Mouse (Mus musculus) heart, embryonic 15.5 days (tissue): ENCODE measurements around the gene Gm36210. TPM values are rescaled to one million over a fixed set of nuclear protein-coding genes. Genes with fewer than 3 reads are reported as not detected.

Experiments
- ATAC-seq: fragments of 200-750 bp; cut with Nextera tagmentation; replicated peaks from 2 replicates; pipeline ENCODE4 v1.8.0; 2017; ENCODE audit warnings: low read depth, moderate TSS enrichment; ENCODE audit not compliant: insufficient number of reproducible peaks, insufficient read depth, low FRiP score
- H3K27ac ChIP-seq: fragments of 300-500 bp; sonication (generic); 2 replicates; pipeline ENCODE4 v1.5.1; 2015; ENCODE audit warnings: mild to moderate bottlenecking, inconsistent platforms
- H3K27me3 ChIP-seq: fragments of 300-500 bp; sonication (generic); 2 replicates; pipeline ENCODE4 v1.6.1; 2015; ENCODE audit warnings: inconsistent platforms
- H3K36me3 ChIP-seq: fragments of 300-500 bp; sonication (generic); 2 replicates; pipeline ENCODE4 v1.6.1; 2015; ENCODE audit warnings: mild to moderate bottlenecking, inconsistent platforms
- H3K4me1 ChIP-seq: fragments of 300-500 bp; sonication (generic); replicated peaks from 2 replicates; pipeline ENCODE4 v1.6.1; 2015; ENCODE audit warnings: inconsistent platforms
- H3K4me2 ChIP-seq: fragments of 300-500 bp; sonication (generic); 2 replicates; pipeline ENCODE4 v1.6.1; 2015; ENCODE audit warnings: inconsistent platforms, mild to moderate bottlenecking, moderate library complexity
- H3K4me3 ChIP-seq: fragments of 300-500 bp; sonication (generic); 2 replicates; pipeline ENCODE4 v1.5.1; 2015; ENCODE audit warnings: mild to moderate bottlenecking, inconsistent platforms
- H3K9ac ChIP-seq: fragments of 300-500 bp; sonication (generic); 2 replicates; pipeline ENCODE4 v1.6.1; 2015; ENCODE audit warnings: mild to moderate bottlenecking, inconsistent platforms
- H3K9me3 ChIP-seq: fragments of 300-500 bp; sonication (generic); replicated peaks from 2 replicates; pipeline ENCODE4 v1.6.1; 2016; ENCODE audit warnings: inconsistent platforms
- WGBS: fragments of 180-500 bp; shearing (Covaris S2); methylation state at CpG from one replicate; pipeline ENCODE4 v1.1.7; 2015; ENCODE audit warnings: mixed read lengths; 5-methylcytosine and 5-hydroxymethylcytosine counted together
- polyA plus RNA-seq: library from polyadenylated mRNA; unstranded; fragments of >200 nt; fragmentation: Nextera tagmentation; extraction: Ambion mirVana; gene quantifications from 2 replicates; pipeline ENCODE4 v1.2.1, GENCODE M21; 2015

Gm36210 gene
- not detected in 2 replicates for polyA plus RNA-seq

- H3K27me3 ChIP-seq, result no peaks in the 10 kb centered on the region
- H3K4me2 ChIP-seq, result no peak within 1 kb of the TSS
- H3K4me1 ChIP-seq, result peaks cover 4% of the 10 kb centered on the region; the same call in 1 of the 2 replicates
- no peak within 1 kb of the TSS for H3K4me3 ChIP-seq
- no peaks in the 10 kb centered on the region for H3K36me3 ChIP-seq
- H3K9ac ChIP-seq, result no peak within 1 kb of the TSS
- 44% methylated on average over 10 of the region's 10 CpGs for WGBS
- ATAC-seq, result no peak
- no peaks in the 10 kb centered on the region for H3K9me3 ChIP-seq
- H3K27ac ChIP-seq, result no peak within 1 kb of the TSS
Observed at GRCm38 (mm10) chr7:4906466-4906950, at the start of gene Gm36210. Gene Gm36210, minus strand, starts transcription at chr7:4906516.

DNA sequence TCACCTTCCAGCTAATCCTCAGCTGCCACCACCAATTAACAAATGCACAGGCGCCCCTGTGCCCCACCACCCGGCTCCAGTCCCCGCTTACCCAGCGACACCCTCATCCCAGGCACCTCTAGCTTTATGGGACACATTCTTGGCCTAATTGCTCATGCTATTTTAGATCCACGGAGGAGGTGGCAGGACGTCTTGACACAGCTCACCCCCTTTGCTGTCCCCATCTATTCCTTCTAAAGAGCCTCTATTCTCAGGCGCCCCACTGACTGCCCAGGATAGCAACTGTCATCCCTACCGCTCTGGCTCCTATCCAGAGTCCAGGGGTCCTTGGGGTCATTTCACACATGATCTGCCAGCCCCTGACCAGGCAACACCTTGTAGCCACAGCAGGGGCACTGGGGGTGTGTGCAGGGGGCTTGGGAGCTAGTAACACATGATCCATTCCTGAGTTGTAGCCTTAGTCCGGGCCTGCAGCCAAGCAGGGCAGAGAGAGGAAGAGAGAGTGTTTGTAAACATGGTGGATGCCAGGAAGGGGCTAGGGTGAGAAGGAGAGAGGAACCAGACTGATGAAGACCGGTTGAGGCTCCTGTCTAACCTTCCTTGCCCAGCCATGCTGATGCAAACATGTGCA, 47.6 kb upstream of the Gm36210 start:
- H3K27ac ChIP-seq, result peak overlapping the region; percentile 77
- H3K4me1 ChIP-seq, result peaks cover 23% of the 10 kb centered on the region
- 14% methylated on average over 10 of the region's 10 CpGs for WGBS

DNA sequence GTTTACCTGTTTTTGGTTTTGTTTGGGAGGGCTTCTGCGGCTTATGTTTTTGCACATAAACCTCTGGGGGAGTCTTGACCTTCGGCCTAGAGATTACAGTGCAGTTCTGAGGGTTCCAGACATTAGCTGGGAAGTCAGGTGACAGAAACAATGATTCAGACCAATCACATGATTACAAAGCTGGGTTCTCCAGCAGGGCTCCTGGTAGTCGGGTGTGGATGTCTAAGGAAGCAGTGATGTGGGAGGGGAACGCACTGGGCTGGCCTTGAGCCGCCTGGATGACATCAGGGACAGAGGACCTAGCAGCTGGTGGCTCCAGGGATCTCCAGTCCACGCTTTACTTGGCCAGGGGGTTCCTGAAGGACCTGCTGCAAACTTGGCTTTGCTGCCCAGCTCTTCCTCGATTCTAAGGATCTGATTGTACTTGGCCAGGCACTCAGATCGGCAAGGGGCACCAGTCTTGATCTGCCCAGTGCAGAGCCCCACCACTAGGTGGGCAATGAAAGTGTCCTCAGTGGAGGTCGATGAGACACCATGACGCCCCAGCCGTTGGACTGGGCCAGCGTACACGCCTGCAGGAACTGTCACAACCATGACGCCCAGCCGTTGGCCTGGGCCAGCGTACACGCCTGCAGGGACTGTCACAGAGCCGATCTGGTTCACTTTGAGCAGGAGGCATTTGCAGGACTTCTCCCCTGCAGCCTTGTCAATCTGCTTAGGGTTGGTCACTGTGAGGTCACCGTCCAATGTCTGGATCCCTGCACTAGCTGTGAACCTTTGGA, 44.4 kb upstream of the Gm36210 start:
- no peak overlapping the region for H3K9ac ChIP-seq
- no peaks in the 10 kb centered on the region for H3K9me3 ChIP-seq
- no peaks in the 10 kb centered on the region for H3K36me3 ChIP-seq
- H3K4me1 ChIP-seq, result peaks cover 23% of the 10 kb centered on the region
- no peak overlapping the region for H3K4me3 ChIP-seq
- H3K27ac ChIP-seq, result no peak overlapping the region
- no peaks in the 10 kb centered on the region for H3K27me3 ChIP-seq
- ATAC-seq, result no peak
- no peak overlapping the region for H3K4me2 ChIP-seq
- 79% methylated on average over 19 of the region's 19 CpGs for WGBS

More for the DNA sequence above, 47.6 kb upstream of the Gm36210 start:
- Histone ChIP-seq H3K9ac (no peak overlapping the region), H3K9me3 (no peaks in the 10 kb centered on the region), H3K36me3 (no peaks in the 10 kb centered on the region), H3K27me3 (no peaks in the 10 kb centered on the region), H3K4me3 (no peak overlapping the region), H3K4me2 (peak overlapping the region; percentile 9; the same call in 1 of the 2 replicates)
- peak; percentile 68 for ATAC-seq

GRCm38 (mm10) chr7:4948386-4948785, 42.1 kb upstream of the Gm36210 start:
- Histone ChIP-seq H3K27me3 (no peaks in the 10 kb centered on the region), H3K4me3 (no peak overlapping the region), H3K27ac (no peak overlapping the region), H3K4me1 (peaks cover 17% of the 10 kb centered on the region), H3K9me3 (no peaks in the 10 kb centered on the region), H3K9ac (no peak overlapping the region), H3K36me3 (no peaks in the 10 kb centered on the region), H3K4me2 (no peak overlapping the region)
- no peak for ATAC-seq
- 42% methylated on average over 6 of the region's 6 CpGs for WGBS

DNA sequence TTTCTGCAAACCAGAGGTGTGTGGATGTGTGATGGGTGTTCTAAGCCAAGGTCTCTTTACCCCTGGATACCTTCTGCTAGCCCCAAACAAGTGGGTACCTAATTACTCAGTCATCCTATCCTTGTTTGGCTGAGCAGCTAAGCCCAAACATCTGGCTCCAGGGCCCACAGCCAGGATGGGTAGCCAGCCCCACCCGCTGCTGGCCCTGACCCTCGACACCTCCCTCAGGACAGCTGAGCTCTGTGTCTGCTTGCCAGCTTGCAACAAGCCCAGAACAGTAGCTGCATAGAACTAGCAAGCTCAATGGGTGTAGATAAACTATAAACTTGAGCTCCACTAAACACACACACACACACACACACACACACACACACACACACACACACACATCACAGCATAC, 41.5 kb upstream of the Gm36210 start:
- Histone ChIP-seq H3K27me3 (no peaks in the 10 kb centered on the region), H3K4me3 (no peak overlapping the region), H3K4me1 (peaks cover 16% of the 10 kb centered on the region), H3K36me3 (no peaks in the 10 kb centered on the region), H3K9me3 (no peaks in the 10 kb centered on the region), H3K9ac (no peak overlapping the region), H3K4me2 (no peak overlapping the region), H3K27ac (no peak overlapping the region)
- 23% methylated on average over 2 of the region's 2 CpGs for WGBS
- ATAC-seq, result no peak

DNA sequence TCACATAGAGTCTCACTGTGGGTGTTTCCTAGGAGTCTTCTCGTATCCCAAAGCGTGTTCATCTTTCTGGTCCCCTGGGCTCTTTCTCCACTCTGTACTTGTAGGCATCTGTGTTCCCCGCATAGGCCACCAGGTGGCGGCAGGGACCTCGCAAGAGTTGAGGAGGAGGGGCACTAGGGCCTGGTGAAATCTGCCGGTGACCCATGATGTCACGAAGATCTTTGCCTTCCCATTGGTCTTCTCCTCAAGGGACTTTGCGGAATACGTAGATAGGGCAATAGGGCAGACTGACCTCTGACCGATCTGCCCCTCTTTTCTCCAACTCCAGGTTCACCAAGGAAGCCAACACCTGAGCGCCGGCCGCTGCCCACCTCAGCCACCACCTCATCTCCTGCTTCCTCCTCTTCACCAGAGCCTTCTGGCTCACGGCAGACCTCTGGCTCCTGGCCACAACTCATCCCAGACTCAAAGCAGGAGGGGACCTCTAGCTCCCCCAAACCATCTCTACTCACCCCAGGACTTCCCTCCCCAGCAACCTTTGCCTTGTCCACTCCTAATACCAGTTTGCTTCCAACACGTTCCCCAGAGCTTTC, 37.0 kb upstream of the Gm36210 start:
- Histone ChIP-seq H3K4me1 (peaks cover 6% of the 10 kb centered on the region), H3K4me3 (peak overlapping the region; percentile 38), H3K36me3 (no peaks in the 10 kb centered on the region), H3K4me2 (peak overlapping the region; percentile 62), H3K27me3 (no peaks in the 10 kb centered on the region), H3K27ac (no peak overlapping the region), H3K9me3 (no peaks in the 10 kb centered on the region), H3K9ac (0 out of 2 replicates have a peak overlapping the region, but pooled peaks have one; percentile 33)
- 15% methylated on average over 15 of the region's 15 CpGs for WGBS
- peak; percentile 73; the same call in 1 of the 2 replicates for ATAC-seq

DNA sequence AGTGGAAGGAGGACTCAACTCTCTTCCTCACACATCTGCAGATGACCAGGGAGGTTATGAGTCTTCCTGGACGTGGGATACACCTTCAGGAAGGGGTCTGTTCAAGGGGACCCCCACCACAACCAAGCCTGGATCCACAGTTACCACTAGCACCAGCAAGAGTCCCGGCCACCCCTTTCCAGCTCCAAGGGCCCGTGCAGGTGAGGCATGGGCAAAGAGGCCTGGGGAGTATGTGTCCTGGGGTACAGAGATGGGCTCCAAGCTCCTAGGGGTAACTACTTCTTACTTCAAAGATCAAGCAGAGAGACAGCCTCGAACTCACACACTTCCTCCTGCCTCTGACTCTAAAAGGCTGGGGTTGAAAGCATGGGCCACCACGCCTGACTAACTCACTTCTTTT, 36.4 kb upstream of the Gm36210 start:
- ATAC-seq, result no peak
- Histone ChIP-seq H3K4me3 (no peak overlapping the region), H3K4me2 (no peak overlapping the region), H3K4me1 (peaks cover 4% of the 10 kb centered on the region), H3K9me3 (no peaks in the 10 kb centered on the region), H3K27ac (no peak overlapping the region), H3K9ac (no peak overlapping the region), H3K27me3 (no peaks in the 10 kb centered on the region), H3K36me3 (no peaks in the 10 kb centered on the region)
- WGBS, result 40% methylated on average over 5 of the region's 5 CpGs

DNA sequence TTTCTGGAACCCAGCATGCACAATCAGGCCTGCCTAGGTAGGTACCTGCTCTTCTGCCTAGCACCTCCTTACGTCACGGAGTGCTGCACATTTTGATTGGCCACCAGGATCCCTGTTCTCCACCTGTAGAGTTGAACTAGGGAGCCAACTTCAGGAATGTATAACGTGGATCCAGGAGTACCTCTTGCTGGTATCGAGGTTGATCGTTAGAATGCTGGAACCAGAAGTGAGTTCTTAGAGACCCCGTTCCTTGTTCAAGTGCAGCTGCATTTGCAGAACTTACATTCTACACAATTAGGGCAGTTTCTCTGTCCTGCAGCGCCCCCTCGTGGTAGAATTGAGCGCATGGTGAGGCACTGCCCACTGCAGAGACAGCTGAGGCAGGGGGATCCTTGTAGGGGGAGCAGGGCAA, 33.8 kb upstream of the Gm36210 start:
- ATAC-seq, result no peak
- WGBS, result 18% methylated on average over 9 of the region's 9 CpGs

DNA sequence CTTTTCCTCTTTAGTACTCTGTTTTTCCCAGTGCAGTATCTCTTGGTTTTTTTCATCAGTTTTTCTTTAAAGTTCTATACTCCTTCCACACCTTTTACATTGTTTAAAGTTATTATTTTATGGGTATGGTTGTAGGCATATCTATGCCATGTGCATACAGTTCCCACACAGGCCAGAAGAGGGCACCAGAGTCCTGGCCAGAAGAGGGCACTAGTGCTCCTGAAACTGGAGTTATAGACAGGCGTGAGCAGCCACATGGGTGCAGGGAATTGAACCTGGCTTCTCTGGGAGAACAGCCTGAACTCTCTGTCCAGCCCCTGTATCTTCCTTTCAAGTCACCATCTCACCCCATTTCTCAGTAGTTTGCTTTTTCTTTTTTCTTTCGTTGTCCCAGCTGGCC, 32.1 kb upstream of the Gm36210 start:
- H3K27me3 ChIP-seq, result no peaks in the 10 kb centered on the region
- WGBS, result 45% methylated on average over 2 of the region's 2 CpGs
- no peak overlapping the region for H3K4me2 ChIP-seq
- H3K4me3 ChIP-seq, result no peak overlapping the region
- H3K4me1 ChIP-seq, result peaks cover 2% of the 10 kb centered on the region
- no peak overlapping the region for H3K9ac ChIP-seq
- 0 out of 2 replicates have a peak, but pooled peaks cover 4% of the 10 kb centered on the region for H3K9me3 ChIP-seq
- no peaks in the 10 kb centered on the region for H3K36me3 ChIP-seq
- H3K27ac ChIP-seq, result no peak overlapping the region
- ATAC-seq, result no peak

More for the DNA sequence above, 33.8 kb upstream of the Gm36210 start:
- H3K4me2 ChIP-seq, result no peak overlapping the region
- H3K9me3 ChIP-seq, result no peaks in the 10 kb centered on the region
- H3K36me3 ChIP-seq, result no peaks in the 10 kb centered on the region
- H3K27me3 ChIP-seq, result no peaks in the 10 kb centered on the region
- no peak overlapping the region for H3K27ac ChIP-seq
- H3K4me3 ChIP-seq, result no peak overlapping the region
- H3K9ac ChIP-seq, result no peak overlapping the region
- peaks cover 4% of the 10 kb centered on the region for H3K4me1 ChIP-seq

GRCm38 (mm10) chr7:4937392-4937791, 31.1 kb upstream of the Gm36210 start:
- no peak overlapping the region for H3K27ac ChIP-seq
- no peaks in the 10 kb centered on the region for H3K36me3 ChIP-seq
- 76% methylated on average over 11 of the region's 11 CpGs for WGBS
- H3K9ac ChIP-seq, result no peak overlapping the region
- 0 out of 2 replicates have a peak, but pooled peaks cover 4% of the 10 kb centered on the region for H3K9me3 ChIP-seq
- ATAC-seq, result no peak
- no peaks in the 10 kb centered on the region for H3K4me1 ChIP-seq
- no peak overlapping the region for H3K4me2 ChIP-seq
- H3K27me3 ChIP-seq, result no peaks in the 10 kb centered on the region
- H3K4me3 ChIP-seq, result no peak overlapping the region

DNA sequence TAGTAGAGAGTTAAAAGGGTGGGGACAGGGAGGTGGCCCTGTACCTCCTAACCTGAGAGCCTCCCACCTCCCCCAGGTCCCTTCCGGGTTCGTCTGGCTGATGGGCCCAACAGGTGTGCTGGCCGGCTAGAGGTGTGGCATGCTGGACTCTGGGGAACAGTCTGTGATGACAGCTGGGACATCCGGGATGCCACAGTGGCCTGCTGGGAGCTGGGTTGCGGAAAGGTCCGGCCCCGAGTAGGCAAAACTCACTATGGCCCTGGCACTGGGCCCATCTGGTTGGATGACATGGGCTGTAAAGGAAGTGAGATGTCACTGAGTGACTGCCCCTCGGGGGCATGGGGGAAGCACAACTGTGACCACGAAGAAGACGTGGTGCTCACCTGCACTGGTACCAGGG, 30.5 kb upstream of the Gm36210 start:
- no peak for ATAC-seq
- H3K4me1 ChIP-seq, result no peaks in the 10 kb centered on the region
- H3K27me3 ChIP-seq, result no peaks in the 10 kb centered on the region
- H3K9ac ChIP-seq, result no peak overlapping the region
- WGBS, result 70% methylated on average over 10 of the region's 10 CpGs
- H3K9me3 ChIP-seq, result 0 out of 2 replicates have a peak, but pooled peaks cover 4% of the 10 kb centered on the region
- no peak overlapping the region for H3K4me3 ChIP-seq
- no peak overlapping the region for H3K27ac ChIP-seq
- H3K36me3 ChIP-seq, result no peaks in the 10 kb centered on the region
- no peak overlapping the region for H3K4me2 ChIP-seq
